Mouse (Mus musculus): ENCODE results near the gene Gm21834. TPM values are rescaled to one million over a fixed set of nuclear protein-coding genes. Genes with fewer than 3 reads are reported as not detected.

Gene Gm21834
- not detected for total RNA-seq (2021)
- long read RNA-seq, experiment 1 = 0 reads
- long read RNA-seq, experiment 2 = 0 reads

- DNase-seq = no peak
Measured at GRCm38 (mm10) chr17:57742119-57742518, at the start of gene Gm21834. Gm21834 (minus strand) TSS chr17:57742219.

DNA sequence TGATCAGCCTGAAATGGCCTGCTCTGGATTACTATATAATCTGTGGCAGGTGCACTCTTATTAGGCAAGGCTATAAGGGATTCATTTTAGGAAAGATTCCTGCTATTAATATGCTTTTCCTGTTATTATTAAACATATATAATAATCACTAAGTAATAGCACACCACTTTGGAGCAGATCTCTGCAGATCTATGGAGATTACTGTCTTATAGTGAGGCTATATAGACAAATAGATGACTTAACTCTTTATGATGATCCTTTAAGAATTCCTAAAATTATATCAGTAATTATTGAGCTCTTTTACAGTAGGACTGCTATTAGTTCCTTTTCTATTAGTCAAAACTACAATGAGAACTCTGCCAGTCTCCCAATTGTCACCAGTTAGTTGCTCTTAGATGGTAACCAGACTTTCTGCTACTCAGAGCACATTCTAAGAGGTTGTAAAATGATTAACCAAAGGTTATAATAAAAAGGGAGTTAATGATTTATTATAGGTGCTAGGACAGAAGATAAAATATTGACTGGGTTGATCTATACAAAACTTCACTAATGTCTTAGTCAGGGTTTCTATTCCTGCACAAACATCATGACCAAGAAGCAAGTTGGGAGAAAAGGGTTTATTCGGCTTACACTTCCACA is 46.3 kb upstream of the Gm21834 start:
- DNase-seq = no peak

GRCm38 (mm10) chr17:57770904-57771303 is 28.9 kb upstream of the Gm21834 start:
- DNase-seq = no peak

- DNase-seq = peak; percentile 5
Measured at GRCm38 (mm10) chr17:57768622-57769610, 26.9 kb upstream of the Gm21834 start, which contains the start of gene Cntnap5c. Cntnap5c (plus strand) TSS chr17:57769570.

DNA sequence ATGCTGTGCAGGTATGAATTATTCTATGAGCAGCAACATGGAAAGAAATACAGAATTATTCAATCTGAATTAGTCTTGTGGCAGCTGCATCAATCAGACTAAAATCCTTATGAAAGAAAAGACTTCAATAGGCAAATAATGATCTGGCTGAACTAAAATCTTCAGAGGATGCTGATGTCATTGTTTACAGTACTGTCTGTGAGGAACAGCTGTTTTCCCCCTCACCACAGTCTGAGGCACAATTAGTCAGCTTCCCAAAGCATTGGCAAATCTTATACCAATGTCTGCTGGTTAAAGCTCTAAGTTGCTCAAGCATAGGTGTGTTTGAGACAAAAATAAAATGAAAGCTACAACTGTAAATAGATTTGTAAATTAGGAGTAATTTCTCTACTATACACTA is 25.3 kb upstream of the Gm21834 start:
- DNase-seq = no peak

DNA sequence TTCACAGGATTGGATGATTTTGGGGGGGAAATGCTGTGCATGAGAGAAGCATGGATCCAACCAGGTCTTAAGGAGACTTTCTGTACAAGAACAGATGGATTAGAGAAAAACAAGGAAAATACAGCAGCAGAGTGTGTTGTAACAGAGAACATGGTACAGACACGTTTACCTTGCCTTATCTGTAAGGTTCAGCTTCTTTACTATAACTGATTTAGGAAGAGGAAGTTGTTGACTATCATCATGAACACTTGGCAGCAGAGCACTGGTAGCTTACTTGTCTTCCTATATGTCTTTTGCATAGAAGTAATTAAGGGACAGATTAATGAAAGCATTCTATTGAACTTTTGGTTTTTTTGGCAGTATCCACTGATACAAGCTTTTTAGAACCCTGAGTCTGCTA is 16.0 kb upstream of the Gm21834 start:
- no peak for DNase-seq

GRCm38 (mm10) chr17:57694791-57695190 is 47.2 kb downstream of the Gm21834 start:
- DNase-seq = no peak

Other genes starting within 250 kb of the Gm21834 start
- gene Vmn2r120, start 196.7 kb downstream of the Gm21834 start, total RNA-seq (2021) = not detected
- gene Cntnap5c, start 27.4 kb upstream of the Gm21834 start, total RNA-seq (2021) = not detected

All from gastrocnemius, postnatal 10 days (tissue).